Mouse (Mus musculus) CD8-positive naive resting alpha-beta T cell, adult 2 months (primary cell): ENCODE measurements at regions not wholly inside any gene's neighbourhood (a gene's known extent, or its start where the extent isn't known, plus 50 kb on each side); places are given as distances from the start of the nearest gene placed in this dataset.

ENCODE experiments used
- DNase-seq, 2 experiments: peaks; one replicate each; pipeline ENCODE4 v3.0.0; 2022; ENCODE audit warnings: low read depth in 2 of 2, low spot score in 2 of 2

DNA sequence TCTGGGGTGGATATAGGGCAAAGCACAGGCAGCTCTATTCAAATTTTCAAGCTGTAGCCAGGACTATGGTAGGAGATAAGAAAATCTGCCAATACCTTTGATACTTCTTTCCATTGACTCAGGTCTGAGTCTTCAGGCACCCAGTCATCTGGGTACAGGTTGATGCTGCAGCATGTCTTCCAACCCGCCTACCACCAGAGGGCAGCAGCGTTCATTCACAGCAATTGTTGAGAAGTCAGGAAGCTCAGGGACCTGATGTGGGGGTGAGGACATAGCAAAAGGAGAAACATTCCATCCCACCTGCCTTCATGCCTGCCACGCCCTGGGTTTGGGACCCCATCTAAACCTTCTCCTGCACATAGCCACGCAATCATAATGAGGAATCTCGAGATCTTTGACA lies 118.2 kb upstream of the Gm21876 start:
- no peak for DNase-seq

DNA sequence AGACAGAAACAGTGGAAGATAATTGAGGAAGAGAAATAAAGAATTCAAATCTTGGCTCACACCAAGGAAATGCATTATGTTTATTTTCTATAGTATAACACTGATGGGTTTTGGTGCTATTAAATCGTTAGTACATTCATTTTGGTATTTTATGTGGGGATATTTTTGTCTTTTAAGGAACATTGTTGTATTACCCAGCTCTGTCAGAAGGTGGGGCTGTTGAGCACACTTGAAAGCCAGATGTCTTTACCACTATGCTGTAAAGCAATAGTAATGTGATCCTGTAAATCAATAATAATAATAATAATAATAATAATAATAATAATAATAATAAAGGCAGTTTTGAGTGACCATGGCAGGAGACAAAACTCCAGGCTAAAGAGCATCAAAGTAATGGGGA lies 120.0 kb upstream of the Gm21876 start:
- no peak for DNase-seq

DNA sequence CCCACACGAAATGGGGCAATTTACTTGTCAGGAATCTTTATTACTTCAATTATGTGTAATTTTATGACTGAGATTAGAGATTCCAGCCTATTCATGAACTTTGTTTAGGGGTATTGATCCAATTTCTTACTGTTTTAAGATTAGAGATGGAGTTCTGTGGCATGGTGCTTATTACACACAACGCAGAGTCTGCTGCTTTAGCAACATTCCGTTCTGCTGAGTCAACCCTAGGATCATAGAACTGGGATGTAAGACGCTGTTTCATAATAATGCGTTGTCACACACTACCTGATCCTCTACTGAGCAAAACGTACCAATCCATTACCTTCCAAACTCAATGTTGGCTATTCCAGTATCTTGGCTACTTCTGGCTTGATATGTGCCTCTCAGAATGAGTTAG lies 121.9 kb upstream of the Gm21876 start:
- DNase-seq = no peak

DNA sequence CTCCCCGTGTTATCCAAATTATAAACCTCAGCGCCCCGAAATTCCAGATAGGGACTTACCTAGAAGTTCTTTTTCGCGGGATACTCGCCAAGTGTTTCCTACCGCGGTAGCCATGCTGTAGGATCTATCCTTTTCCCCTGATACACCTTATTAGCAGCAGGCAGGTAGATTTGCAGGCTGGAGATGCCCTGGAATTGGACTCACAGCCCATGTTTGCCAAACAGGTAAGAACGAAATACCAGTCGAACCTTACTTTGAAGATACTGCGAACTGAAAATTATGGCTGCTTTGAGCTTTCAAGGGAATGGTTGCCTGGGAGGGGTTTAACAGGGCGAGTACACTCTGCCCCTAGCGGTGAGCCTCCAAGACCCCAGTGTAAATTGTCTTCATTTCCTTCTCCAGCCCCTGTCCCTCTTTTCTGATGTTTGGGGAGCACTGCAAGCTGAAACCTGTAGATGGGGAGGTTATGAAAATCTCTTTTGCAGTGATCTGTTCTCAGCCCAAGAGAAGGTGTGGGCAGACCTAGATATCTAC lies 149.8 kb upstream of the Agtr2 start:
- DNase-seq = no peak

DNA sequence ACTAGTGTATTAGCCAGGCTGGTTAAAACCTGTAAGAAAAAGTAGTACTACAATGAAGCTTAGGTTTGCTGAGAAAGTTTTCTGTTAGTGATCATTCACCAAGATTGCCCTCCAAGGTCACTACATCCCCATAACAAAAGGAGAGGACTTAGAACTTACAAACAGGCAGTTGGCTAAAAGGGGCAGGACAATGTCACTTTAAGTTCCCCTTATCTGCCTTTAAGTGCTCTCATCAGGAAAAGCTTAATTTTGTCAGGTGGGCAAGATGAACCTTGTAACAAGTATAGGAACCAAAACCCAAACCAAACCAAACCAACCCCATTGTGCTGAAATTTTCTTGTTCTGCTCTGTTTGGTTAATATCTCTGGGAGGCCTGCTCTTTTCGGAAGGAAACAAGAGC lies 139.9 kb upstream of the Agtr2 start:
- DNase-seq = no peak

DNA sequence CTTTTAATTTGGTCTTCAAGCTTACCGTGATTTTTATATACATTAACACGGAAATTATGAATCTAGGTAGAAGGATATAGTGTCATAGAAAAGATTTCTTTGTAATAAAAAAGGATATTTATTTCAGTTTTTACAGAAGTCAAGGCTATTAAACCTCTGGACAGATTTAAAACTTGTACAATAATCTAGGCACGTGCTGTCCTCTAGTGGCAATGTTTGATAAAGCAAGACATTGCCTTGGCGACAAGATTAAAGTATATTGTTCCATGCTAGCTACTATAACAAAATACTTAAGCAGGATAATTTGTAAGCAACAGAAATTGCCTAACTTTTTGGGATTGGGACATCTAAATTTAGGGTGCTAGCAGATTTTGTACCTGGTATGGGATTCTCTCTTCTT lies 133.8 kb upstream of the Agtr2 start:
- no peak for DNase-seq

DNA sequence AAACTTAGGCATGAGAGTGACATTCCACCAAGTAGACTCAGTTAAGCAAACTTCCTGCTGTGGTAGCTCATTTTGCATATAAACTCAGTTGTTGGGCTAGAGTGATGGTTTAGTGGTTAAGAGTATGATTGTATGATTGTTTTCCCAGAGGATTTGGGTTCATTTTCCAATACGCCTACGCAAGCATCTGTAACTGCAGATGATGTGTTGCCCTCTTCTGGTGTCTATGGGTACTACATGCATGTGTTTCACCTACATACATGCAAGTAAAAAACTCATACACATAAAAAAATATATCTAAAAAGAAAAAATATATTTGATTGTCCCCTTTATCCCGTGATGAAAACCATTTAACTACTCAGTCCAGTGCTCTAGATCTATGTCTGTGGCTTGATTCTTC lies 132.0 kb upstream of the Agtr2 start:
- no peak for DNase-seq

DNA sequence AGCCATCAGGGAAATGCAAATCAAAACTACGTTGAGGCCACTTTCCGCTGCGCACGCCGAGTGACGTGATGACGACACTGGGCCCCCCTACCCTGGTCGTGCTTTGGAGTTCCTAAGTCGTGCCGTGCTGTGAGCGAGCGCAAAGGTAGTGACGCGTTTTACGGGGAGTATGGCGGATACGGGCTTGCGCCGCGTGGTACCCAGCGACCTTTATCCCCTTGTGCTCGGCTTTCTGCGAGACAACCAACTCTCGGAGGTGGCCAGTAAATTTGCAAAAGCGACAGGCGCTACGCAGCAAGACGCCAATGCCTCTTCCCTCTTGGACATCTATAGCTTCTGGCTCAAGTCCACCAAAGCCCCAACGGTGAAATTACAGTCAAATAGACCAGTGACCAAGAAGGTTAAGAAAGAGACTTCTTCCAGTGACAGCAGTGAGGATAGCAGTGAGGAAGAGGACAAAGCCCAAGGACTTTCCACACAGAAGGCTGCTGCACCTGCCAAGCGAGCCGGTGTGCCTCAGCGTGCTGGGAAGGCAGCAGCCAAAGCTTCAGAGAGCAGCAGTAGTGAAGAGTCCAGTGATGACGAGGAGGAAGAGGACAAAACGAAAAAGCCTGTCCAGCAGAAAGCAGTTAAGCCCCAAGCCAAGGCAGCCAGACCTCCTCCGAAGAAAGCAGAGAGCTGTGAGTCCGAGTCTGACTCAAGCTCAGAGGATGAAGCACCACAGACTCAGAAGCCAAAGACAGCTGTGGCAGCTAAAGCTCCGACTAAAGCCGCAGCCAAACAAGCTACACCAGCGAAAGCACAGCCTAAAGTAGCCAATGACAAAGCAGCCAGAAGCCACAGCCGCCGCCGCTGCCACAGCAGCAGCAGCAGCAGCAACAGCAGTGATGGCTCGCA lies 123.3 kb upstream of the Agtr2 start:
- DNase-seq = peak in 1 of 2 experiments; percentile 0

DNA sequence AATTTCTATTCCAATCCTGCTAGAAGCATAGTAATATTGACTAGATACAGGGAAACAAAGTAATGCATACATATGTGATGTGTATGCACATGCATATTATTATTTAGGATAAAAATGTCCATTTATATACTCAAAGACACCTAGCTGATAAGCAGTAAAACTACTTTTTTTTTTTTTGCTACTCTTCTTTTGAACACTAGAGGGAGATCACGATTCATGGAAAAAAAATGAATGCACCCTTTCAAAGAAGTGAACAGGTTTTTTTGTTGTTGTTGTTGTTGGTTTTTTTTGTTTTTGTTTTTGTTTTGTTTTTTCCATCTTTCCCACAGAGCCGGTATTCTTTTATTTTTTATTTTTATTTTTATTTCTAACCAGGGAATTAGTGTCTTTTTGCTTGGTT lies 99.1 kb upstream of the Agtr2 start:
- DNase-seq = no peak

DNA sequence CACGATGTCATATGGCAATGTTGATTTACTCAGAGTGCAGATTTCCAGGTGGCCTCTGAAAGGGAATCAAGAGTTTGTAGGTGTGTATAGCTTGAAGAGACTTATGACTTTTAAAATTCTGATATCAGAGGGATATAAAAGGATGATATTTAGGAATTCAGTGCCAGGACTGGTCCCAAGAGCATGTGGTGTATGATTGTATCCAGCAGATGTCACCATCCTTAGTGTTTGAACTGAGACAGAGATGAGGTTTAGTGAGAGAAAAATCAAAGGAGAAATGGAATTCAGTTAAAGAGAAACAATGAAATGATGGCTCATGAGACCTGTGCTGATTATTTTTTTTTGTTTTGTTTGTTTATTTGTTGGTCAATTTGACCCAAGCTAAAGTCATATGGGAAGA lies 94.4 kb upstream of the Agtr2 start:
- DNase-seq = no peak

DNA sequence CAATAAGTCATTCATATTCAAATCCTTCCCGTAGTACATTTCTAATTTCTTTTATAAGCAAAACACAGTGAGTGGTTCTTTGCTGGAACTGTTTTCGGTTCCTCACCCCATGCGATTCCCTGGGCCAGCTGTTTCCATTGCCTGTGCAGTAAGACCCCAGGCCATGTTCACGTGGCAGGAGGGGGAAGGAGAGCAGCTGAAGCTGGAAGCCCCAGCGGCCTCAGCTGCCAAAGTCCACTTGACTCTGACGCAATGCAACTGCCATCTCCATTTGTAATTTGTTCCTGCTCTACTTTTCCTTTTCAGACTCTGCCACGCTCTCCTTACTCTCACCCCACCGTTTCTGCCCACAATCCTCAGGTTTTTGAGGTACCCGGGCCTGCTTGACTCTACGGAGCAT lies 91.1 kb upstream of the Agtr2 start:
- DNase-seq = no peak

DNA sequence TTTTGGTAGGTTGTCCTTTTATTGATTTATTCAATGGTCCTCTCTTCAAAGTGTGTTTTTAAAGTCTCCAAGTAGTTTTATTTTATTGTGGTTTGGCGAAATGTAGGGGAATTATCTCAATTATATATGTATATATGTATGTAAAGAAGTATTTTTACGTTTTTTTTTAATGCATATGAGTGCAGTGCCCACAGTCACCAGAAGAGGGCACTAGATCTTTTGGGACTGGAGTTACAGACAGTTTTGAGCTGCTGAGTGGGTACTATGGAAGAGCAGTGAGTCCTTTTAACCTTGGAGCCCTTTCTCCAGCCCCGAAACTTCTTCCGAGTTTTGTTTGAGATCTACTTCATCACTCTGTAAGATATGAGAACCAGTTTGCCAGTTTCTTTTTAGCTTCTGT lies 59.5 kb upstream of the Agtr2 start:
- no peak for DNase-seq

DNA sequence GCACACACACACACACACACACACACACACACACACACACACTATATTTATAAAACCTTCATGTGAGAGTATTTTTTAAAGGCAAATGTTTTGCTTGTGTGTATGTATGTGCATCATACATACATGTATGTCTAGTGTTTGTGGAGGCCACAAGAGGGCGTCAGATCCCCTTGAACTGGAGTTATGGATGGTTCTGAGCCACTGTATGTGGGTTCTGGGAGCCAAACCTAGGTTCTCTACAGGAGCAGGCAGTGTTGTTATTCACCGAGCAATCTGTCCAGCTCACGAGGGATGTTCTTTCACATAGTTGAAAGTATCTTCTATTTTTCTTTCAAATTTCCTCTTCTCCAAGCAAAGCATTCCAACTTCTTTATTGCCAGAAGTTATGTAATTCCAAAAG lies 56.3 kb upstream of the Agtr2 start:
- DNase-seq = no peak

DNA sequence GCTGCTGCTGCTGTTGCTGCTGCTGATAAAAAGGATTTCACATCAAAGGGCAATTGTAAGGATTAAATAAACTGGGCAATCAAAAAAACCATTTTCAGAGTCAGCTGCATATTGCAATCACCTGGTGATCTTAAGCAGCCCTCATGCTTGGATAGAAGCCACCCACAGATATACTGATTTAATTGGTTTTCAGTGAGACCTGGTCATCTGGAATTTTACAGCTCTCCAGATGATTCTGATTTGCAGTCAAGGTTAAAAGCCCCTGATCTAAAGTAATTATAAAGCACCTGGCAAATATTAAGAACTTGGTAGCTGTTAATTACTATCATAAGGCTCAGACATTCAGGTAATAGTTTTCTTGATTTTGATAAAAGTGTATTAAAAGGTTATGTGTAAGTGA lies 50.8 kb upstream of the Agtr2 start:
- DNase-seq = no peak
